Mouse (Mus musculus) C2C12 (cell line): ENCODE measurements around the gene Fiz1. TPM values are rescaled to one million over a fixed set of nuclear protein-coding genes. Genes with fewer than 3 reads are reported as not detected.

Experiments used
- H3K27me3 ChIP-seq: one replicate; pipeline ENCODE4 v1.6.1; 2011; ENCODE audit not compliant: control insufficient read depth, insufficient read depth, insufficient read length
- H3K36me3 ChIP-seq: one replicate; pipeline ENCODE4 v1.6.1; 2011; ENCODE audit not compliant: control insufficient read depth, insufficient read depth
- H3K4me3 ChIP-seq: one replicate; pipeline ENCODE4 v1.5.1; 2011; ENCODE audit warnings: mild to moderate bottlenecking, control low read depth; ENCODE audit not compliant: poor library complexity, insufficient read depth, severe bottlenecking
- H3K79me2 ChIP-seq: one replicate; pipeline ENCODE4 v1.6.1; 2011; ENCODE audit not compliant: control insufficient read depth, insufficient read depth
- H3K79me3 ChIP-seq: one replicate; pipeline ENCODE4 v1.6.1; 2011; ENCODE audit warnings: low read depth, control low read depth
- H3ac ChIP-seq: one replicate; pipeline ENCODE3; 2011; ENCODE audit warnings: low read depth; ENCODE audit not compliant: control insufficient read depth, insufficient read length
- CEBPB ChIP-seq: IDR thresholded peaks from one replicate; pipeline ENCODE4 v1.6.1; 2011; ENCODE audit warnings: low read depth, mild to moderate bottlenecking, control low read depth, moderate library complexity
- CTCF ChIP-seq: IDR thresholded peaks from one replicate; pipeline ENCODE4 v1.5.1; 2011; ENCODE audit not compliant: control insufficient read depth, insufficient read depth, insufficient read length
- FOSL1 ChIP-seq: IDR thresholded peaks from one replicate; pipeline ENCODE4 v1.8.0; 2011; ENCODE audit warnings: mild to moderate bottlenecking, low read length; ENCODE audit not compliant: poor library complexity, insufficient read depth, severe bottlenecking
- MAX ChIP-seq: IDR thresholded peaks from one replicate; pipeline ENCODE4 v1.6.1; 2011; ENCODE audit warnings: mild to moderate bottlenecking, control low read depth
- MYOD1 ChIP-seq: IDR thresholded peaks from one replicate; pipeline ENCODE4 v1.6.1; 2011; ENCODE audit warnings: low read depth; ENCODE audit not compliant: control insufficient read depth, insufficient read length
- MYOG ChIP-seq: IDR thresholded peaks from one replicate; pipeline ENCODE4 v1.6.1; 2011; ENCODE audit not compliant: control insufficient read depth, insufficient read length; ENCODE audit errors: extremely low read depth
- USF1 ChIP-seq: IDR thresholded peaks from one replicate; pipeline ENCODE4 v1.6.1; 2011; ENCODE audit warnings: low read depth, mild to moderate bottlenecking, control low read depth, moderate library complexity
- long read RNA-seq, 2 experiments: library from polyadenylated mRNA; unstranded; transcript quantifications; one replicate each; pipeline ENCODE4 v2.0.0; 2019 to 2020
- polyA plus RNA-seq: library from polyadenylated mRNA; unstranded; fragments of >200 nt; fragmentation: generic; extraction: Trizol; gene quantifications from one replicate; pipeline ENCODE4 v1.2.1, GENCODE M21; 2012; ENCODE audit warnings: missing spikeins

Gene Fiz1
- polyA plus RNA-seq = 30.6 TPM
- long read RNA-seq, experiment 1, transcript Fiz1-201 (3 exons, 2,546 nt) = major isoform, 15 of 23 reads
- long read RNA-seq, experiment 1, partial matches to known transcripts = 4 of 23 reads
- long read RNA-seq, experiment 1, other reads (novel, unspliced or antisense) = 2 of 23 reads
- long read RNA-seq, experiment 2, transcript Fiz1-201 (3 exons, 2,546 nt) = major isoform, 243 of 286 reads
- long read RNA-seq, experiment 2, transcript Fiz1-202 (3 exons, 2,653 nt) = minor isoform, 21 of 286 reads
- long read RNA-seq, experiment 2, partial matches to known transcripts = 11 of 286 reads
- long read RNA-seq, experiment 2, other reads (novel, unspliced or antisense) = 6 of 286 reads

- Histone ChIP-seq H3K79me3 (peaks cover 6% of the 10 kb centered on the region), H3K36me3 (peaks cover 33% of the 10 kb centered on the region), H3K79me2 (peaks cover 18% of the 10 kb centered on the region), H3ac (peak within 1 kb of the TSS; percentile 98), H3K4me3 (peak within 1 kb of the TSS; percentile 68), H3K27me3 (no peaks in the 10 kb centered on the region)
- TF ChIP-seq USF1 (no peak), MAX (no peak), MYOD1 (no peak), FOSL1 (no peak), CEBPB (no peak), CTCF (no peak), MYOG (no peak)
These were observed at the start of gene Fiz1, which contains the start of gene Zfp524 for GRCm38 (mm10) chr7:5014251-5015117. Gene Fiz1 (minus strand): TSS chr7:5014697. Gene Zfp524 (plus strand): TSS chr7:5014415.

- H3K79me3 ChIP-seq = peaks cover 47% of the 10 kb centered on the region
- H3K4me3 ChIP-seq = peak overlapping the region; percentile 75
- H3K36me3 ChIP-seq = peaks cover 26% of the 10 kb centered on the region
- H3K79me2 ChIP-seq = peaks cover 52% of the 10 kb centered on the region
- H3ac ChIP-seq = peak overlapping the region; percentile 86
- TF ChIP-seq MYOD1 = no peak
- TF ChIP-seq FOSL1 = no peak
- no peak for TF ChIP-seq CEBPB
- TF ChIP-seq CTCF = no peak
- peak; percentile 84 for TF ChIP-seq USF1
- no peak for TF ChIP-seq MAX
- TF ChIP-seq MYOG = no peak
- no peaks in the 10 kb centered on the region for H3K27me3 ChIP-seq
These were observed 48.0 kb upstream of the Fiz1 start for GRCm38 (mm10) chr7:5062360-5063001.

GRCm38 (mm10) chr7:5061774-5062359, 47.4 kb upstream of the Fiz1 start, which contains the start of gene U2af2:
Gene U2af2 (plus strand): TSS chr7:5062143.
- H3K36me3 ChIP-seq = peaks cover 22% of the 10 kb centered on the region
- TF ChIP-seq USF1 (no peak), MYOD1 (no peak), MAX (no peak), CTCF (no peak), MYOG (no peak), FOSL1 (no peak), CEBPB (no peak)
- H3K79me3 ChIP-seq = peaks cover 41% of the 10 kb centered on the region
- H3K27me3 ChIP-seq = peaks cover 3% of the 10 kb centered on the region
- H3ac ChIP-seq = peak within 1 kb of the TSS; percentile 93
- H3K79me2 ChIP-seq = peaks cover 46% of the 10 kb centered on the region
- H3K4me3 ChIP-seq = peak within 1 kb of the TSS; percentile 75

- H3K36me3 ChIP-seq = peaks cover 14% of the 10 kb centered on the region
- TF ChIP-seq CTCF = peak; percentile 18
- no peak for TF ChIP-seq USF1
- H3K27me3 ChIP-seq = peaks cover 7% of the 10 kb centered on the region
- peaks cover 34% of the 10 kb centered on the region for H3K79me3 ChIP-seq
- peak overlapping the region; percentile 93 for H3ac ChIP-seq
- H3K4me3 ChIP-seq = peak overlapping the region; percentile 75
- peaks cover 39% of the 10 kb centered on the region for H3K79me2 ChIP-seq
These were observed 46.7 kb upstream of the Fiz1 start for GRCm38 (mm10) chr7:5060944-5061773.

GRCm38 (mm10) chr7:5060239-5060731, 45.8 kb upstream of the Fiz1 start:
- TF ChIP-seq MAX = peak; percentile 64
- TF ChIP-seq USF1 = no peak
- TF ChIP-seq FOSL1 = no peak
- peak; percentile 86 for TF ChIP-seq CTCF
- TF ChIP-seq MYOD1 = no peak
- no peak for TF ChIP-seq CEBPB
- TF ChIP-seq MYOG = no peak
- Histone ChIP-seq H3K79me2 (peaks cover 30% of the 10 kb centered on the region), H3K4me3 (peak overlapping the region; percentile 75), H3K36me3 (peaks cover 7% of the 10 kb centered on the region), H3K27me3 (peaks cover 11% of the 10 kb centered on the region), H3ac (peak overlapping the region; percentile 94), H3K79me3 (peaks cover 25% of the 10 kb centered on the region)
